Mouse (Mus musculus) hindbrain, embryonic 16.5 days (tissue): Measurements from ENCODE around the gene Homer1. TPM values are rescaled to one million over a fixed set of nuclear protein-coding genes. Genes with fewer than 3 reads are reported as not detected.

Experiments used
- ATAC-seq: fragments of 200-750 bp; cut with Nextera tagmentation; 2 replicates; pipeline ENCODE4 v1.8.0; 2017; ENCODE audit warnings: moderate TSS enrichment, moderate library complexity
- H3K27ac ChIP-seq: fragments of 300-500 bp; sonication (generic); 2 replicates; pipeline ENCODE4 v1.5.1; 2014; ENCODE audit warnings: low read depth, mild to moderate bottlenecking, control low read depth, low read length, moderate library complexity
- H3K27me3 ChIP-seq: fragments of 300-500 bp; sonication (generic); replicated peaks from 2 replicates; pipeline ENCODE4 v1.6.1; 2014; ENCODE audit warnings: low read length; ENCODE audit not compliant: control insufficient read depth, insufficient read depth
- H3K36me3 ChIP-seq: fragments of 300-500 bp; sonication (generic); 2 replicates; pipeline ENCODE4 v1.6.1; 2014; ENCODE audit warnings: mild to moderate bottlenecking, low read length, moderate library complexity, mixed read lengths; ENCODE audit not compliant: control insufficient read depth, insufficient read depth
- H3K4me1 ChIP-seq: fragments of 300-500 bp; sonication (generic); 2 replicates; pipeline ENCODE4 v1.6.1; 2014; ENCODE audit warnings: low read depth, low read length; ENCODE audit not compliant: control insufficient read depth, insufficient read depth
- H3K4me2 ChIP-seq: fragments of 300-500 bp; sonication (generic); 2 replicates; pipeline ENCODE4 v1.6.1; 2014; ENCODE audit warnings: mild to moderate bottlenecking, low read length, control low read depth, moderate library complexity
- H3K4me3 ChIP-seq: fragments of 300-500 bp; sonication (generic); 2 replicates; pipeline ENCODE4 v1.5.1; 2014; ENCODE audit warnings: mild to moderate bottlenecking, low read length, control low read depth, moderate library complexity
- H3K9ac ChIP-seq: fragments of 300-500 bp; sonication (generic); 2 replicates; pipeline ENCODE4 v1.6.1; 2014; ENCODE audit warnings: low read depth, mild to moderate bottlenecking, control low read depth, low read length, moderate library complexity
- H3K9me3 ChIP-seq: fragments of 300-500 bp; sonication (generic); 2 replicates; pipeline ENCODE4 v1.6.1; 2014; ENCODE audit warnings: mild to moderate bottlenecking, low read length, moderate library complexity; ENCODE audit not compliant: control insufficient read depth
- WGBS: fragments of 180-500 bp; shearing (Covaris S2); extraction: QIAGEN DNeasy Blood & Tissue Kit; methylation state at CpG from one replicate; pipeline ENCODE4 v1.1.7; 2014; 5-methylcytosine and 5-hydroxymethylcytosine counted together
- polyA plus RNA-seq: library from polyadenylated mRNA; unstranded; fragments of >200 nt; fragmentation: Nextera tagmentation; extraction: Ambion mirVana; gene quantifications from 2 replicates; pipeline ENCODE4 v1.2.1, GENCODE M21; 2015

Homer1 gene
- polyA plus RNA-seq, 1 experiment from 2014 or later = 9.6 TPM

- no peak overlapping the region for H3K4me3 ChIP-seq
- WGBS = 94% methylated on average over 3 of the region's 3 CpGs
- no peaks in the 10 kb centered on the region for H3K4me1 ChIP-seq
- no peak overlapping the region for H3K9ac ChIP-seq
- H3K4me2 ChIP-seq = no peak overlapping the region
- H3K27ac ChIP-seq = no peak overlapping the region
- no peaks in the 10 kb centered on the region for H3K27me3 ChIP-seq
- peak; percentile 60; the same call in 1 of the 2 replicates for ATAC-seq
- H3K9me3 ChIP-seq = no peaks in the 10 kb centered on the region
- peaks cover 5% of the 10 kb centered on the region for H3K36me3 ChIP-seq
Measured at GRCm38 (mm10) chr13:93440167-93440566, 140.7 kb downstream of the Homer1 start.

GRCm38 (mm10) chr13:93453275-93453674, 153.8 kb downstream of the Homer1 start:
- no peak overlapping the region for H3K9ac ChIP-seq
- H3K4me1 ChIP-seq = no peaks in the 10 kb centered on the region
- 78% methylated on average over 6 of the region's 6 CpGs for WGBS
- no peak overlapping the region for H3K4me2 ChIP-seq
- no peaks in the 10 kb centered on the region for H3K27me3 ChIP-seq
- no peaks in the 10 kb centered on the region for H3K9me3 ChIP-seq
- H3K27ac ChIP-seq = no peak overlapping the region
- H3K36me3 ChIP-seq = peaks cover 14% of the 10 kb centered on the region
- no peak overlapping the region for H3K4me3 ChIP-seq
- no peak for ATAC-seq

Other genes starting within 250 kb of the Homer1 start
- gene Cmya5, start 154.9 kb upstream of the Homer1 start, polyA plus RNA-seq = 0.21 and 0.25 TPM in 2 replicates
- gene Tent2, start 107.2 kb upstream of the Homer1 start, polyA plus RNA-seq = 30.6 and 35.5 TPM in 2 replicates
- 3.3 and 3.6 TPM in 2 replicates for gene Jmy, start 200.2 kb downstream of the Homer1 start, polyA plus RNA-seq